ENCODE assay signal across 15 mouse cellular contexts in the genomic region with DNA sequence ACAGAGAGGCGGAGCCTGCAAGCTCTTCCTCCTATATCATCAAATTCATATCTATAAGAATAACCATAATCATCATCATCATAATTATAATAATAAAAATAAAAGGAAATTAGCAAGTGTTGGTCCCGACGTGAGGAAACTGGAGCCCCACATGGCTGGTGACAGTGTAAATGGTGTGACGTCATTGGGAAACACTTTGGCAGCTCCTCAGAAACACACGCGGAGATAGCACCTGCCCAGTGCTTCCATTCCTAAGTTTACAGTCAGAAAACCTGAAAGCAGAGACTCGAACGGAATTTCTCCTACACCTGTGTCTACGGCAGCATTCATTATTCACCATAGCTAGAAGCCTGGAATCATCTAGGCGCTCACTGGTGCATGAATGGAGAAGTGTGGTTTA.
"Had no signal": no experiment of that assay in that cellular context is flagged by ENCODE, and none has a peak within 500 bp of the region (broad histone marks: within the 10 kb centered on the region; RNA-seq: fewer than 3 reads in every experiment).

No protein-coding gene starts in this region.

- ATAC-seq: lung, postnatal 0 days had no signal

- H3K36me3 ChIP-seq: limb, embryonic 10.5 days; liver, embryonic 15.5 days; neural tube, embryonic 15.5 days had no signal

- H3K27ac ChIP-seq: kidney, postnatal 0 days; limb, embryonic 10.5 days; liver, embryonic 15.5 days; neural tube, embryonic 15.5 days had no signal

- H3K4me2 ChIP-seq: liver, embryonic 11.5 days; liver, embryonic 15.5 days; neural tube, embryonic 15.5 days had no signal

- H3K9me3 ChIP-seq: limb, embryonic 10.5 days; liver, embryonic 15.5 days; neural tube, embryonic 15.5 days had no signal

- H3K9ac ChIP-seq: liver, embryonic 15.5 days; neural tube, embryonic 15.5 days had no signal

- H3K4me3 ChIP-seq: limb, embryonic 10.5 days; liver, embryonic 15.5 days; myocyte; neural tube, embryonic 15.5 days had no signal

- H3K27me3 ChIP-seq: liver, embryonic 15.5 days; neural tube, embryonic 15.5 days had no signal

- DNase-seq: kidney, adult 8-10 months; kidney, postnatal 36 days; lung, adult 2 months; lung, postnatal 36 days; midbrain, embryonic 14.5 days; right cerebral cortex, adult 18-20 months; spleen, adult 18-20 months; thymus, postnatal 36 days had no signal
